Comparison of ENCODE assay signal across 14 mouse cellular contexts in genomic region chr2:17415347-17415746, GRCm38 (mm10).
DNase-seq lines count a peak whose midpoint lies in the region; ATAC-seq lines count a peak whose summit lies in the region.
"Had no signal": no experiment of that assay in that cellular context is flagged by ENCODE, and none has a peak within 500 bp of the region (broad histone marks: within the 10 kb centered on the region; RNA-seq: fewer than 3 reads in every experiment).

No protein-coding gene starts in this region.

- H3K4me3 ChIP-seq in midbrain, embryonic 11.5 days (ENCODE audit: low read depth, low read length): no peak overlapping the region
- H3K4me3 ChIP-seq in midbrain, embryonic 13.5 days (replicated peaks): no peak overlapping the region
- H3K4me3 ChIP-seq: erythroblast, embryonic 14.5 days; limb, embryonic 12.5 days; neural tube, embryonic 13.5 days had no signal

- DNase-seq in heart, adult 8-10 months (ENCODE audit: low spot score): peak; percentile 2
- no peak for DNase-seq in heart, postnatal 4 days
- DNase-seq in midbrain, embryonic 11.5 days (ENCODE audit: low spot score, missing footprints): peak; percentile 81
- DNase-seq in R1 (ENCODE audit: low read depth, low spot score): peak; percentile 13
- DNase-seq in retina, embryonic 14.5 days (ENCODE audit: low spot score): peak; percentile 72
- DNase-seq in right cerebral cortex, postnatal 36 days (ENCODE audit: low spot score in 2 of 2): no peak
- DNase-seq in neural tube, embryonic 10.5 days (ENCODE audit: extremely low spot score, low spot score): no peak
- DNase-seq: adrenal gland, postnatal 14 days; cerebellum, adult 11 months had no signal

- H3K9me3 ChIP-seq in midbrain, embryonic 11.5 days (ENCODE audit: control insufficient read depth, low read length): no peaks in the 10 kb centered on the region
- no peaks in the 10 kb centered on the region for H3K9me3 ChIP-seq in midbrain, embryonic 13.5 days
- H3K9me3 ChIP-seq: limb, embryonic 12.5 days; neural tube, embryonic 13.5 days had no signal

- no peak overlapping the region for H3K27ac ChIP-seq in midbrain, embryonic 11.5 days (ENCODE audit: low read depth, low read length)
- H3K27ac ChIP-seq in midbrain, embryonic 13.5 days: no peak overlapping the region
- H3K27ac ChIP-seq: limb, embryonic 12.5 days; macrophage; neural tube, embryonic 13.5 days had no signal

- no peaks in the 10 kb centered on the region for H3K4me1 ChIP-seq in midbrain, embryonic 11.5 days (ENCODE audit: control insufficient read depth, insufficient read depth, low read length)
- no peaks in the 10 kb centered on the region for H3K4me1 ChIP-seq in midbrain, embryonic 13.5 days (replicated peaks)
- H3K4me1 ChIP-seq: limb, embryonic 12.5 days; neural tube, embryonic 13.5 days had no signal

- WGBS in midbrain, embryonic 11.5 days: 29% methylated on average over 4 of the region's 4 CpGs
- WGBS in midbrain, embryonic 13.5 days: 22% methylated on average over 4 of the region's 4 CpGs

- no peak overlapping the region for H3K4me2 ChIP-seq in midbrain, embryonic 11.5 days
- no peak overlapping the region for H3K4me2 ChIP-seq in midbrain, embryonic 13.5 days (replicated peaks)
- H3K4me2 ChIP-seq: limb, embryonic 12.5 days; neural tube, embryonic 13.5 days had no signal

- no peak overlapping the region for H3K9ac ChIP-seq in midbrain, embryonic 11.5 days (ENCODE audit: low read length)
- H3K9ac ChIP-seq in midbrain, embryonic 13.5 days (replicated peaks): no peak overlapping the region
- H3K9ac ChIP-seq: limb, embryonic 12.5 days; neural tube, embryonic 13.5 days had no signal

- ATAC-seq in midbrain, embryonic 11.5 days (ENCODE audit: low FRiP score): no peak
- ATAC-seq in midbrain, embryonic 13.5 days: no peak; the same call in 1 of the 2 replicates

- H3K27me3 ChIP-seq in midbrain, embryonic 11.5 days (ENCODE audit: control insufficient read depth, insufficient read depth, low read length): no peaks in the 10 kb centered on the region
- H3K27me3 ChIP-seq in midbrain, embryonic 13.5 days: no peaks in the 10 kb centered on the region
- H3K27me3 ChIP-seq: limb, embryonic 12.5 days; neural tube, embryonic 13.5 days had no signal

- no peaks in the 10 kb centered on the region for H3K36me3 ChIP-seq in midbrain, embryonic 11.5 days (ENCODE audit: control insufficient read depth, insufficient read depth, low read length)
- no peaks in the 10 kb centered on the region for H3K36me3 ChIP-seq in midbrain, embryonic 13.5 days
- H3K36me3 ChIP-seq: limb, embryonic 12.5 days; neural tube, embryonic 13.5 days had no signal

Comparison
In these comparisons a context has a peak if more than half of its experiments do, and no peak if none do; other contexts are left out.
1. DNase-seq: peak in heart, adult 8-10 months (single experiment), midbrain, embryonic 11.5 days (single experiment), R1 (single experiment) and retina, embryonic 14.5 days (single experiment); none in heart, postnatal 4 days (single experiment), right cerebral cortex, postnatal 36 days (0 of 2) and neural tube, embryonic 10.5 days (single experiment).